ENCODE assay signal across 11 mouse cellular contexts in genomic region chr10:122991648-122992047, GRCm38 (mm10).
DNase-seq lines count a peak whose midpoint lies in the region; ATAC-seq and TF ChIP-seq lines count a peak whose summit lies in the region.
"Had no signal": no experiment of that assay in that cellular context is flagged by ENCODE, and none has a peak within 500 bp of the region (broad histone marks: within the 10 kb centered on the region; RNA-seq: fewer than 3 reads in every experiment).

No protein-coding gene starts in this region.

- H3K9me3 ChIP-seq in heart, embryonic 10.5 days = no peaks in the 10 kb centered on the region
- H3K9me3 ChIP-seq in lung, embryonic 14.5 days (ENCODE audit: low read depth, low read length) = no peaks in the 10 kb centered on the region
- H3K9me3 ChIP-seq in embryonic facial prominence, embryonic 15.5 days (replicated peaks) = no peaks in the 10 kb centered on the region
- H3K9me3 ChIP-seq: embryonic facial prominence, embryonic 12.5 days had no signal

- H3K4me3 ChIP-seq in heart, embryonic 10.5 days = no peak overlapping the region
- H3K4me3 ChIP-seq in lung, embryonic 14.5 days (ENCODE audit: low read depth, low read length) = no peak overlapping the region
- H3K4me3 ChIP-seq in embryonic facial prominence, embryonic 15.5 days (replicated peaks) = no peak overlapping the region
- H3K4me3 ChIP-seq: embryonic facial prominence, embryonic 12.5 days; midbrain, embryonic 10.5 days had no signal

- WGBS in heart, embryonic 10.5 days = 63% methylated on average over 9 of the region's 9 CpGs
- 88% methylated on average over 9 of the region's 9 CpGs for WGBS in lung, embryonic 14.5 days
- WGBS in embryonic facial prominence, embryonic 15.5 days = 85% methylated on average over 9 of the region's 9 CpGs

- no peak for TF ChIP-seq CTCF in lung, embryonic 14.5 days (IDR thresholded peaks at IDR 0.05; ENCODE audit: low read depth)

- H3K4me1 ChIP-seq in heart, embryonic 10.5 days = peaks cover 30% of the 10 kb centered on the region; the same call in 1 of the 2 replicates
- H3K4me1 ChIP-seq in lung, embryonic 14.5 days (ENCODE audit: insufficient read depth) = peaks cover 11% of the 10 kb centered on the region
- H3K4me1 ChIP-seq in embryonic facial prominence, embryonic 15.5 days = peaks cover 26% of the 10 kb centered on the region

- peak overlapping the region; percentile 16; the same call in 1 of the 2 replicates for H3K9ac ChIP-seq in lung, embryonic 14.5 days
- no peak overlapping the region for H3K9ac ChIP-seq in embryonic facial prominence, embryonic 15.5 days
- H3K9ac ChIP-seq: embryonic facial prominence, embryonic 12.5 days had no signal

- no peak for ATAC-seq in lung, embryonic 14.5 days (ENCODE audit: insufficient read depth)
- ATAC-seq in embryonic facial prominence, embryonic 15.5 days (ENCODE audit: insufficient number of reproducible peaks, low FRiP score, low TSS enrichment, low read depth) = no peak

- intact Hi-C loops in heart, postnatal 36 days (cut with DNase I) = no loop called here

- peak overlapping the region; percentile 87 for H3K27ac ChIP-seq in heart, embryonic 10.5 days
- peak overlapping the region; percentile 70; the same call in 1 of the 2 replicates for H3K27ac ChIP-seq in lung, embryonic 14.5 days (ENCODE audit: low read depth)
- peak overlapping the region; percentile 68 for H3K27ac ChIP-seq in embryonic facial prominence, embryonic 15.5 days (replicated peaks)
- H3K27ac ChIP-seq: embryonic facial prominence, embryonic 12.5 days; midbrain, embryonic 10.5 days had no signal

- no peak overlapping the region for H3K4me2 ChIP-seq in lung, embryonic 14.5 days
- no peak overlapping the region for H3K4me2 ChIP-seq in embryonic facial prominence, embryonic 15.5 days (replicated peaks)
- H3K4me2 ChIP-seq: embryonic facial prominence, embryonic 12.5 days had no signal

- DNase-seq in heart, embryonic 10.5 days (ENCODE audit: low spot score) = peak; percentile 75
- no peak for DNase-seq in heart, postnatal 36 days
- DNase-seq in lung, embryonic 14.5 days = no peak
- DNase-seq in lung, postnatal 25 days (ENCODE audit: low spot score) = no peak
- peak; percentile 27 for DNase-seq in heart, postnatal 4 days
- DNase-seq in kidney, postnatal 14 days = no peak
- DNase-seq: kidney, adult 18-20 months; liver had no signal

- no peaks in the 10 kb centered on the region for H3K27me3 ChIP-seq in heart, embryonic 10.5 days (ENCODE audit: insufficient read depth, poor library complexity, severe bottlenecking)
- no peaks in the 10 kb centered on the region for H3K27me3 ChIP-seq in lung, embryonic 14.5 days (ENCODE audit: insufficient read depth, low read length)
- no peaks in the 10 kb centered on the region for H3K27me3 ChIP-seq in embryonic facial prominence, embryonic 15.5 days
- H3K27me3 ChIP-seq: embryonic facial prominence, embryonic 12.5 days had no signal

- H3K36me3 ChIP-seq in heart, embryonic 10.5 days = peaks cover 36% of the 10 kb centered on the region
- peaks cover 35% of the 10 kb centered on the region for H3K36me3 ChIP-seq in lung, embryonic 14.5 days (ENCODE audit: insufficient read depth)
- peaks cover 36% of the 10 kb centered on the region for H3K36me3 ChIP-seq in embryonic facial prominence, embryonic 15.5 days

Comparison
In these comparisons a context has a peak if more than half of its experiments do, and no peak if none do; other contexts are left out.
1. DNase-seq: peak in heart, embryonic 10.5 days (single experiment) and heart, postnatal 4 days (single experiment); none in heart, postnatal 36 days (0 of 2), lung, embryonic 14.5 days (single experiment), lung, postnatal 25 days (single experiment) and kidney, postnatal 14 days (single experiment).
2. Peak in every context shown above with its lines, with median percentiles within 50 percentile points of each other: H3K27ac ChIP-seq.